Mouse (Mus musculus) kidney, postnatal 0 days (tissue): ENCODE results near the gene Pdgfc. TPM values are rescaled to one million over a fixed set of nuclear protein-coding genes. Genes with fewer than 3 reads are reported as not detected.

Experiments
- ATAC-seq: fragments of 200-750 bp; cut with Nextera tagmentation; replicated peaks from 2 replicates; pipeline ENCODE4 v1.8.0; 2017; ENCODE audit warnings: low read depth, moderate number of reproducible peaks, moderate TSS enrichment, moderate library complexity; ENCODE audit not compliant: low FRiP score
- DNase-seq: peaks from one replicate; pipeline ENCODE4 v3.0.0-alpha.2; 2016; ENCODE audit warnings: low spot score
- H3K27ac ChIP-seq: fragments of 300-500 bp; sonication (generic); 2 replicates; pipeline ENCODE4 v1.5.1; 2014; ENCODE audit warnings: mild to moderate bottlenecking
- H3K27me3 ChIP-seq: fragments of 300-500 bp; sonication (generic); 2 replicates; pipeline ENCODE4 v1.6.1; 2014; ENCODE audit warnings: low read length, mixed read lengths; ENCODE audit not compliant: insufficient read depth
- H3K36me3 ChIP-seq: fragments of 300-500 bp; sonication (generic); 2 replicates; pipeline ENCODE4 v1.6.1; 2014; ENCODE audit warnings: low read length, mixed read lengths; ENCODE audit not compliant: insufficient read depth
- H3K4me1 ChIP-seq: fragments of 300-500 bp; sonication (generic); replicated peaks from 2 replicates; pipeline ENCODE4 v1.6.1; 2014; ENCODE audit warnings: antibody characterized with exemption, low read length, mixed read lengths; ENCODE audit not compliant: insufficient read depth
- H3K4me2 ChIP-seq: fragments of 300-500 bp; sonication (generic); 2 replicates; pipeline ENCODE4 v1.6.1; 2014; ENCODE audit warnings: mild to moderate bottlenecking, low read length, moderate library complexity, mixed read lengths
- H3K4me3 ChIP-seq: fragments of 300-500 bp; sonication (generic); replicated peaks from 2 replicates; pipeline ENCODE4 v1.5.1; 2014; ENCODE audit warnings: low read depth, low read length
- H3K9ac ChIP-seq: fragments of 300-500 bp; sonication (generic); 2 replicates; pipeline ENCODE4 v1.6.1; 2014; ENCODE audit warnings: low read depth, low read length
- H3K9me3 ChIP-seq: fragments of 300-500 bp; sonication (generic); replicated peaks from 2 replicates; pipeline ENCODE4 v1.6.1; 2016; ENCODE audit warnings: low read length, inconsistent platforms, mixed read lengths
- CTCF ChIP-seq: IDR thresholded peaks from 2 replicates; pipeline ENCODE4 v1.5.1; 2016; ENCODE audit warnings: antibody characterized with exemption, low read depth, mild to moderate bottlenecking, moderate library complexity
- WGBS: fragments of 180-500 bp; shearing (Covaris S2); extraction: QIAGEN DNeasy Blood & Tissue Kit; methylation state at CpG from one replicate; pipeline ENCODE4 v1.1.7; 2014; 5-methylcytosine and 5-hydroxymethylcytosine counted together
- polyA plus RNA-seq: library from polyadenylated mRNA; unstranded; fragments of >200 nt; fragmentation: Nextera tagmentation; extraction: Ambion mirVana; gene quantifications from 2 replicates; pipeline ENCODE4 v1.2.1, GENCODE M21; 2015

The Pdgfc gene
- polyA plus RNA-seq, 1 experiment from 2014 or later = 36.1 TPM

- no peaks in the 10 kb centered on the region for H3K4me1 ChIP-seq
- no peak overlapping the region for H3K4me2 ChIP-seq
- no peak for TF ChIP-seq CTCF
- no peak overlapping the region for H3K4me3 ChIP-seq
- no peak overlapping the region for H3K9ac ChIP-seq
- WGBS = 62% methylated on average over 4 of the region's 4 CpGs
- no peaks in the 10 kb centered on the region for H3K9me3 ChIP-seq
- no peak overlapping the region for H3K27ac ChIP-seq
- H3K36me3 ChIP-seq = no peaks in the 10 kb centered on the region
- no peak for ATAC-seq
- H3K27me3 ChIP-seq = no peaks in the 10 kb centered on the region
- DNase-seq = no peak
Observed at GRCm38 (mm10) chr3:81221682-81222081, 185.5 kb downstream of the Pdgfc start.

- no peak for ATAC-seq
- Histone ChIP-seq H3K4me2 (no peak overlapping the region), H3K27me3 (no peaks in the 10 kb centered on the region), H3K4me1 (no peaks in the 10 kb centered on the region), H3K4me3 (no peak overlapping the region), H3K9me3 (no peaks in the 10 kb centered on the region), H3K36me3 (no peaks in the 10 kb centered on the region), H3K27ac (no peak overlapping the region), H3K9ac (no peak overlapping the region)
- DNase-seq = no peak
- TF ChIP-seq CTCF = no peak
- WGBS = 20% methylated on average over 4 of the region's 4 CpGs
Observed at GRCm38 (mm10) chr3:81228344-81228743, 192.1 kb downstream of the Pdgfc start.

GRCm38 (mm10) chr3:81242697-81243590 is 206.7 kb downstream of the Pdgfc start:
- H3K9me3 ChIP-seq = no peaks in the 10 kb centered on the region
- DNase-seq = peak; percentile 28
- H3K4me1 ChIP-seq = 0 out of 2 replicates have a peak, but pooled peaks cover 3% of the 10 kb centered on the region
- no peaks in the 10 kb centered on the region for H3K27me3 ChIP-seq
- peak overlapping the region; percentile 65; the same call in 1 of the 2 replicates for H3K27ac ChIP-seq
- no peaks in the 10 kb centered on the region for H3K36me3 ChIP-seq
- peak; percentile 52; the same call in 1 of the 2 replicates for ATAC-seq
- 28% methylated on average over 7 of the region's 7 CpGs for WGBS
- H3K9ac ChIP-seq = no peak overlapping the region
- no peak for TF ChIP-seq CTCF
- H3K4me3 ChIP-seq = no peak overlapping the region
- H3K4me2 ChIP-seq = no peak overlapping the region

- ATAC-seq = no peak
- 46% methylated on average over 6 of the region's 6 CpGs for WGBS
Observed at GRCm38 (mm10) chr3:81243591-81243990, 207.4 kb downstream of the Pdgfc start.

GRCm38 (mm10) chr3:81262801-81263200 is 226.6 kb downstream of the Pdgfc start:
- DNase-seq (no peak), ATAC-seq (no peak)
- no peaks in the 10 kb centered on the region for H3K4me1 ChIP-seq
- no peaks in the 10 kb centered on the region for H3K9me3 ChIP-seq
- no peaks in the 10 kb centered on the region for H3K27me3 ChIP-seq
- H3K9ac ChIP-seq = no peak overlapping the region
- no peak for TF ChIP-seq CTCF
- H3K36me3 ChIP-seq = no peaks in the 10 kb centered on the region
- 96% methylated on average over 1 of the region's 1 CpGs for whole genome bisulfite sequencing
- no peak overlapping the region for H3K4me2 ChIP-seq
- H3K27ac ChIP-seq = no peak overlapping the region
- H3K4me3 ChIP-seq = no peak overlapping the region

More at GRCm38 (mm10) chr3:81243591-81243990, 207.4 kb downstream of the Pdgfc start:
- Histone ChIP-seq H3K4me1 (0 out of 2 replicates have a peak, but pooled peaks cover 3% of the 10 kb centered on the region), H3K9ac (no peak overlapping the region), H3K4me3 (no peak overlapping the region), H3K27me3 (no peaks in the 10 kb centered on the region), H3K27ac (0 out of 2 replicates have a peak overlapping the region, but pooled peaks have one; percentile 65), H3K4me2 (no peak overlapping the region), H3K36me3 (no peaks in the 10 kb centered on the region), H3K9me3 (no peaks in the 10 kb centered on the region)
- DNase-seq = no peak
- no peak for TF ChIP-seq CTCF

Other genes with a start within 250 kb of the Pdgfc start
- 0.36 and 0.38 TPM in 2 replicates for gene Gria2, start 233.6 kb upstream of the Pdgfc start, polyA plus RNA-seq
- gene Glrb, start 122.8 kb upstream of the Pdgfc start, polyA plus RNA-seq = 5.4 and 5.6 TPM in 2 replicates